Mouse (Mus musculus) myocyte (in vitro differentiated cells): ENCODE measurements around the gene Lmnb2. TPM values are rescaled to one million over a fixed set of nuclear protein-coding genes. Genes with fewer than 3 reads are reported as not detected.

Experiments
- H3K27me3 ChIP-seq: one replicate; pipeline ENCODE4 v1.6.1; 2011; ENCODE audit not compliant: control insufficient read depth, insufficient read depth, insufficient read length
- H3K36me3 ChIP-seq: one replicate; pipeline ENCODE4 v1.6.1; 2011; ENCODE audit not compliant: control insufficient read depth, insufficient read depth
- H3K4me2 ChIP-seq: one replicate; pipeline ENCODE4 v1.6.1; 2011; ENCODE audit warnings: low read depth, control low read depth
- H3K4me3 ChIP-seq: one replicate; pipeline ENCODE4 v1.5.1; 2011; ENCODE audit warnings: mild to moderate bottlenecking, control low read depth, moderate library complexity
- H3K79me2 ChIP-seq: one replicate; pipeline ENCODE4 v1.6.1; 2011; ENCODE audit not compliant: control insufficient read depth, insufficient read depth
- H3ac ChIP-seq: one replicate; pipeline ENCODE4 v1.6.1; 2011; ENCODE audit not compliant: control insufficient read depth, insufficient read length
- CEBPB ChIP-seq: IDR thresholded peaks from 2 replicates; pipeline ENCODE4 v1.6.1; 2011; ENCODE audit warnings: mild to moderate bottlenecking, moderate library complexity; ENCODE audit not compliant: poor library complexity, insufficient read depth, severe bottlenecking
- E2F4 ChIP-seq: IDR thresholded peaks from one replicate; pipeline ENCODE4 v1.6.1; 2011; ENCODE audit warnings: mild to moderate bottlenecking, control low read depth, moderate library complexity; ENCODE audit not compliant: insufficient read depth
- MAX ChIP-seq: IDR thresholded peaks from one replicate; pipeline ENCODE4 v1.6.1; 2011; ENCODE audit warnings: low read depth, mild to moderate bottlenecking, control low read depth
- MYOD1 ChIP-seq, 3 experiments: IDR thresholded peaks; one replicate each; pipeline ENCODE4 v1.6.1; 2011; ENCODE audit warnings: control low read depth in 2 of 3, low read depth in 2 of 3, mild to moderate bottlenecking in 2 of 3, moderate library complexity in 1 of 3; ENCODE audit not compliant: insufficient read length in 2 of 3, control insufficient read depth in 1 of 3
- MYOG ChIP-seq, 3 experiments: IDR thresholded peaks; one replicate each; pipeline ENCODE4 v1.6.1; 2011; ENCODE audit warnings: control low read depth in 2 of 3, low read depth in 2 of 3, mild to moderate bottlenecking in 2 of 3; ENCODE audit not compliant: insufficient read length in 2 of 3, control insufficient read depth in 1 of 3, insufficient read depth in 1 of 3
- POLR2A ChIP-seq: IDR thresholded peaks from one replicate; pipeline ENCODE4 v1.6.1; 2011; ENCODE audit warnings: low read depth, mild to moderate bottlenecking, control low read depth, moderate library complexity; ENCODE audit not compliant: insufficient read length
- POLR2AphosphoS2 ChIP-seq: IDR thresholded peaks from one replicate; pipeline ENCODE4 v1.6.1; 2011; ENCODE audit warnings: low read depth, control low read depth; ENCODE audit not compliant: insufficient read length
- REST ChIP-seq: IDR thresholded peaks from one replicate; pipeline ENCODE4 v1.6.1; 2011; ENCODE audit warnings: mild to moderate bottlenecking, control low read depth, moderate library complexity; ENCODE audit not compliant: insufficient read depth, insufficient read length
- SRF ChIP-seq: IDR thresholded peaks from one replicate; pipeline ENCODE4 v1.6.1; 2011; ENCODE audit warnings: low read depth; ENCODE audit not compliant: control insufficient read depth, insufficient read length
- TCF12 ChIP-seq: IDR thresholded peaks from one replicate; pipeline ENCODE4 v1.6.1; 2011; ENCODE audit warnings: mild to moderate bottlenecking, control low read depth; ENCODE audit not compliant: poor library complexity, insufficient read depth, severe bottlenecking
- TCF3 ChIP-seq: IDR thresholded peaks from one replicate; pipeline ENCODE4 v1.6.1; 2011; ENCODE audit warnings: low read depth, control low read depth; ENCODE audit not compliant: insufficient read length
- USF1 ChIP-seq: IDR thresholded peaks from one replicate; pipeline ENCODE4 v1.6.1; 2011; ENCODE audit warnings: low read depth, mild to moderate bottlenecking, control low read depth, moderate library complexity
- polyA plus RNA-seq: library from polyadenylated mRNA; unstranded; fragments of >200 nt; fragmentation: generic; extraction: Trizol; gene quantifications from one replicate; pipeline ENCODE4 v1.2.1, GENCODE M21; 2012; ENCODE audit warnings: missing spikeins

Gene Lmnb2
- polyA plus RNA-seq, 1 experiment = 65.2 TPM

- no peaks in the 10 kb centered on the region for H3K36me3 ChIP-seq
Observed at GRCm38 (mm10) chr10:80936810-80937164, 18.7 kb upstream of the Lmnb2 start.

GRCm38 (mm10) chr10:80936135-80936809 is 18.2 kb upstream of the Lmnb2 start:
- Histone ChIP-seq H3K4me2 (peak overlapping the region; percentile 58), H3K4me3 (no peak overlapping the region), H3K27me3 (no peaks in the 10 kb centered on the region)

More at GRCm38 (mm10) chr10:80936810-80937164, 18.7 kb upstream of the Lmnb2 start:
- Histone ChIP-seq H3K4me3 (no peak overlapping the region), H3K27me3 (no peaks in the 10 kb centered on the region), H3K79me2 (no peaks in the 10 kb centered on the region), H3ac (no peak overlapping the region), H3K4me2 (peak overlapping the region; percentile 58)
- no peak for TF ChIP-seq POLR2AphosphoS2

GRCm38 (mm10) chr10:80935698-80936097 is 17.7 kb upstream of the Lmnb2 start:
- Histone ChIP-seq H3K27me3 (no peaks in the 10 kb centered on the region), H3K79me2 (peaks cover 4% of the 10 kb centered on the region), H3K4me2 (peak overlapping the region; percentile 58), H3ac (no peak overlapping the region), H3K36me3 (no peaks in the 10 kb centered on the region), H3K4me3 (no peak overlapping the region)
- TF ChIP-seq MYOD1 (IDR thresholded peaks at IDR 0.05; ENCODE audit: control insufficient read depth in 1 of 3, insufficient read length in 2 of 3, low read depth in 2 of 3) (no peak), POLR2A (no peak), MYOG (IDR thresholded peaks at IDR 0.05; ENCODE audit: control insufficient read depth in 1 of 3, insufficient read depth in 1 of 3, insufficient read length in 2 of 3, low read depth in 2 of 3) (no peak), USF1 (no peak), SRF (no peak), MAX (no peak), E2F4 (no peak), CEBPB (no peak), POLR2AphosphoS2 (no peak)

More at GRCm38 (mm10) chr10:80936135-80936809, 18.2 kb upstream of the Lmnb2 start:
- Histone ChIP-seq H3K36me3 (no peaks in the 10 kb centered on the region), H3K79me2 (no peaks in the 10 kb centered on the region), H3ac (no peak overlapping the region)
- TF ChIP-seq TCF12 = no peak
- no peak for TF ChIP-seq SRF
- no peak for TF ChIP-seq REST
- TF ChIP-seq E2F4 = no peak
- no peak for TF ChIP-seq CEBPB
- TF ChIP-seq MAX = no peak
- no peak for TF ChIP-seq POLR2A
- no peak for TF ChIP-seq MYOD1 (IDR thresholded peaks at IDR 0.05; ENCODE audit: control insufficient read depth in 1 of 3, insufficient read length in 2 of 3, low read depth in 2 of 3)
- no peak for TF ChIP-seq USF1
- TF ChIP-seq TCF3 = no peak
- TF ChIP-seq MYOG (IDR thresholded peaks at IDR 0.05; ENCODE audit: control insufficient read depth in 1 of 3, insufficient read depth in 1 of 3, insufficient read length in 2 of 3, low read depth in 2 of 3) = no peak
- TF ChIP-seq POLR2AphosphoS2 = no peak

GRCm38 (mm10) chr10:80935241-80935640 is 17.2 kb upstream of the Lmnb2 start:
- no peak for TF ChIP-seq TCF12
- TF ChIP-seq CEBPB = peak; percentile 78
- TF ChIP-seq REST = no peak
- TF ChIP-seq MAX = no peak
- no peak for TF ChIP-seq USF1
- Histone ChIP-seq H3ac (no peak overlapping the region), H3K4me3 (no peak overlapping the region), H3K79me2 (peaks cover 9% of the 10 kb centered on the region), H3K4me2 (no peak overlapping the region), H3K36me3 (no peaks in the 10 kb centered on the region), H3K27me3 (no peaks in the 10 kb centered on the region)

- no peak overlapping the region for H3K4me3 ChIP-seq
- H3ac ChIP-seq = no peak overlapping the region
- no peaks in the 10 kb centered on the region for H3K27me3 ChIP-seq
- no peak overlapping the region for H3K4me2 ChIP-seq
- TF ChIP-seq TCF12 = no peak
- TF ChIP-seq USF1 = no peak
- no peak for TF ChIP-seq SRF
- no peak for TF ChIP-seq POLR2AphosphoS2
- TF ChIP-seq CEBPB = no peak
- no peak for TF ChIP-seq MAX
- TF ChIP-seq POLR2A = no peak
- TF ChIP-seq MYOG (IDR thresholded peaks at IDR 0.05; ENCODE audit: control insufficient read depth in 1 of 3, insufficient read depth in 1 of 3, insufficient read length in 2 of 3, low read depth in 2 of 3) = no peak
- TF ChIP-seq TCF3 = no peak
- no peak for TF ChIP-seq E2F4
- no peak for TF ChIP-seq MYOD1 (IDR thresholded peaks at IDR 0.05; ENCODE audit: control insufficient read depth in 1 of 3, insufficient read length in 2 of 3, low read depth in 2 of 3)
- TF ChIP-seq REST = no peak
- peaks cover 12% of the 10 kb centered on the region for H3K79me2 ChIP-seq
- H3K36me3 ChIP-seq = no peaks in the 10 kb centered on the region
Observed at GRCm38 (mm10) chr10:80934136-80934985, 16.3 kb upstream of the Lmnb2 start.
